Mouse (Mus musculus) bone marrow, adult 2 months (tissue): ENCODE results near the gene Lasp1. TPM values are rescaled to one million over a fixed set of nuclear protein-coding genes. Genes with fewer than 3 reads are reported as not detected.
A peak's percentile ranks its signal among the peaks of the same experiment; 100 is the strongest.

Source experiments
- H3K27ac ChIP-seq: fragments of 200-500 bp; 2 replicates; pipeline ENCODE4 v1.5.1; 2012; ENCODE audit warnings: low read depth, mild to moderate bottlenecking, control low read depth, inconsistent platforms, low read length; ENCODE audit not compliant: control insufficient read depth, poor library complexity, insufficient read depth
- H3K4me1 ChIP-seq: fragments of 200-500 bp; 2 replicates; pipeline ENCODE4 v1.6.1; 2011; ENCODE audit warnings: low read length; ENCODE audit not compliant: control insufficient read depth, insufficient read depth
- H3K4me3 ChIP-seq: fragments of 200-500 bp; replicated peaks from 2 replicates; pipeline ENCODE3; 2011; ENCODE audit warnings: mild to moderate bottlenecking, low read depth, low read length, control low read depth; ENCODE audit not compliant: control insufficient read depth
- CTCF ChIP-seq: fragments of 200-500 bp; IDR thresholded peaks from 2 replicates; pipeline ENCODE4 v1.5.1; 2011; ENCODE audit warnings: low read length, control low read depth; ENCODE audit not compliant: control insufficient read depth, insufficient read depth
- POLR2A ChIP-seq: fragments of 200-500 bp; IDR thresholded peaks from 2 replicates; pipeline ENCODE4 v1.6.1; 2011; ENCODE audit warnings: low read depth, mild to moderate bottlenecking, control low read depth, low read length, borderline replicate concordance; ENCODE audit not compliant: control insufficient read depth
- WGBS: fragments of 180-500 bp; shearing (Covaris S2); methylation state at CpG from one replicate; pipeline ENCODE4 v1.1.7; 2018; 5-methylcytosine and 5-hydroxymethylcytosine counted together
- polyA plus RNA-seq: library from polyadenylated mRNA; stranded (reverse); fragments of >200 nt; gene quantifications from 2 replicates; pipeline ENCODE4 v1.2.4, GENCODE M21; 2011; ENCODE audit warnings: low replicate concordance; ENCODE audit not compliant: missing spikeins, insufficient read depth, insufficient read length

Lasp1 gene
- polyA plus RNA-seq, 1 experiment = 99.2 TPM

DNA sequence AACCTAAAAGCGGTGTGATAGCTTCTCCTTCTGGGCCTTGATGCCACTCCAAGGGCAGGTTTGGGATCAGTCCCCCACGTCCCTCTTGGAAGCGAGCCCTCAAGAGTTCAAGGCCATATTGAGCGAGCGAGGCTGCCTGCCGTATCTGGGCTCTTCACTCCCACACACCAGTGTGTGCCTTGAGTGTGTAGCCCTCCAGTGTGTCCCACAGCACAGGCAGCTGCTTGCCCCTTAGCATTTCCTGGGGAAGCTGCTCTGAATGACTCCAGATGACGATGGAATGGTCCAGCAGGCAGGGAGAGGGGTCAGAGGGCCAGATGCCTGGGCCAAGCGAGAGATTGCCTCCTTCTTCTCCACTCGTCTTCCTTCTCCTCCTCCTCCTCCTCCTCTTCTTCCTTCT, 18.1 kb downstream of the Lasp1 start:
- Histone ChIP-seq H3K27ac (peak overlapping the region; percentile 2), H3K4me1 (peaks cover 24% of the 10 kb centered on the region), H3K4me3 (no peak overlapping the region)
- WGBS = 77% methylated on average over 9 of the region's 9 CpGs
- TF ChIP-seq CTCF = no peak
- no peak for TF ChIP-seq POLR2A

DNA sequence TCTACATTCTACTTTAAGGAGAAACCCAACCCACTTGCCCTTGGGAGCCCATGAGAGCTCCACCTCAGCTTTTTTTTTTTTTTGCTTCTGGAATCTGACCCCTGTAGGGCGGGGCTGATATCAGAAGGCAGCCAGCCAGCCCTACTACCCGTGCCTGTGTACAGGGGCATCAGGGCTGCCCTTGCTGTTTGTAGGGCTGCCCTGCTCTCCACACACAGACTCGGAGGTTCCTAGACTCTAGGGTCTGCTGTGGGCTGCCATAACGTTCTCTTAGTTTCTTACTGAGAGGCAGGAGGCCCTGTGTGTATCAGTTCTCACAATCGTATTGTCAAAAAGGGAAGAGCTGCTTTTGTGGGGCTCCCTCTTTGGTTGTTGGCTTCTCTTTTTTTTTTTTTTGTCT, 18.6 kb downstream of the Lasp1 start:
- Histone ChIP-seq H3K4me3 (no peak overlapping the region), H3K4me1 (peaks cover 24% of the 10 kb centered on the region), H3K27ac (peak overlapping the region; percentile 76)
- TF ChIP-seq POLR2A (no peak), CTCF (no peak)
- WGBS = 27% methylated on average over 5 of the region's 5 CpGs

DNA sequence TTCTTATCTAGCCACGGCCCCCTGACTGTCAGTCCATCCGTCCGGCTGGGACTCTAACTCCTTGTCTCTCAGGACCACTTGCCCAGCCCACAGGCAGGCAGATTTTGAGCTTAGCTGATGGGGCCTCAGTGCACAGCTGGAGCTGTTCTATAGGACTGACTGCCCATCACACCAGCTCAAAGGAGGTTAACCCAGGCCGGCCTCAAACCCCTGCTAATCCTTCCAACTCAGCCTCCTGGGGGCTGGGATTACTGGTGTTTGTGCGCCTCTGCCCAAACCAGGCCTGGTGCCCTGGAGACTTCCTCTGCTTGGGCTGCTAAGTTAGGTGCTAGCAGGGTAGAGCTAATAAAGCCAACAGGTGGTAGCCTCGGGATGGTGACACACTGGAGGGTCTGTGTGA, 19.2 kb downstream of the Lasp1 start:
- H3K4me1 ChIP-seq = peaks cover 24% of the 10 kb centered on the region
- TF ChIP-seq CTCF (no peak), POLR2A (no peak)
- H3K4me3 ChIP-seq = no peak overlapping the region
- peak overlapping the region; percentile 65 for H3K27ac ChIP-seq
- WGBS = 67% methylated on average over 6 of the region's 6 CpGs

DNA sequence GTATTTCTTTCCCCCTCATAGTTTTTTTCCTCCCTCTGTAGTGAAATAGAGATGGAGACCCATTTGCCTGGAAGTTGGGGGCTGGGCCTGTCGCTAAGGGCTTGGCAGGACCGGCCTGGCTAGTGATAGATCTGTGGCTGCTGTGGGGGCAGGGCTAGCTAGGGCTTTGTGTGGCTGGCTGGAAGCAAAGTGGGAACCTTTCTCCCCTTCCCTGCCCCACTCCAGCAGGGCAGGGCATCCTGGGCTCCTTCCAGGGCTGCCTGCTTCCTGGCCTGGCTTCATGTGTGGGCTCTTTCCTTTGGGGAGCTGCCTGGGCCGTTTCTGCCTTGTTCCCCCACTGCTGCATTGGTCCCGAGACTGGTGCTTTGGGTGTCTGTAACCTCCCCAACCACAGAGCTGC, 19.8 kb downstream of the Lasp1 start:
- Histone ChIP-seq H3K4me3 (no peak overlapping the region), H3K27ac (peak overlapping the region; percentile 50), H3K4me1 (peaks cover 21% of the 10 kb centered on the region)
- no peak for TF ChIP-seq CTCF
- no peak for TF ChIP-seq POLR2A
- 27% methylated on average over 4 of the region's 4 CpGs for WGBS

DNA sequence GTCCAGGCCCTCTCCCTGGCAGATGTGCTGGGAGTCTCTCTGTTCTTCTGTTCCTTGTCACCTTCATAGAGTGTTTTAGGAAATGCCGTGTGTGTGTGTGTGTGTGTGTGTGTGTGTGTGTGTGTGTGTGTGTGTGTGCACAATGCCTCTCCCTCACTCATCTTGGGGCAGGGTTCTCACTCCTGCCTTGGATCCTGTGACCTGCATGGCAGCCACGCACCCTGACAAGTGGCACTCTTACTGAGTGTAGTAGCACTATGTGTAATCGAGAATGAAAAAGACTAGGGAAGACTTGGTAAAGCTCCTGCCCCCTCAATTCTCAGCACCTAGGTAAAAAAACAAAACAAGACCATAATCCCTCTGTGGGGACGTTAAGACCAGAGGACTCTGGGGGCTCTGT, 20.3 kb downstream of the Lasp1 start:
- H3K4me1 ChIP-seq = peaks cover 21% of the 10 kb centered on the region
- no peak overlapping the region for H3K27ac ChIP-seq
- WGBS = 60% methylated on average over 4 of the region's 4 CpGs

DNA sequence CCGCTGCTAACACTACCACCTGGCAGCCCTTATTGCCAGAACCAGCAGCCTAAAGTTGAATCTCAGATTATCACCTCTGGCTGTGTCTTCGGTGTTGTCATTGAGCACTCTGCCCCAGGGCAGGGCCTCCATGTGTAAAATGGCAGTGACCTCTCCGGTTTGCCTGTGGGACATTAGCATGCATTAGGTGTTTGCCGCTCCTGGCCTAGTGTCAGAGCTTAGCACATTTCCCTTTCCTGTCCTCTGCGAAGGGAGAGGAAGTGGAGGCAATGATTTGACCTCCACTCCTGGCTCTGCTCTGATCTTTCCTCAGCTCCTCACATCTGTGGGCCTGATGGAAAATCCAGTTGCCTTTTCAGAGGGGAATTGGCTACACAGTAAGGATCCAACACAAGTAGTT, 21.1 kb downstream of the Lasp1 start:
- Histone ChIP-seq H3K27ac (peak overlapping the region; percentile 32), H3K4me3 (no peak overlapping the region), H3K4me1 (peaks cover 24% of the 10 kb centered on the region; the same call in 1 of the 2 replicates)
- TF ChIP-seq CTCF (no peak), POLR2A (no peak)
- WGBS = 49% methylated on average over 5 of the region's 5 CpGs

More for the DNA sequence above, 20.3 kb downstream of the Lasp1 start:
- TF ChIP-seq CTCF = no peak
- TF ChIP-seq POLR2A = no peak
- H3K4me3 ChIP-seq = no peak overlapping the region

DNA sequence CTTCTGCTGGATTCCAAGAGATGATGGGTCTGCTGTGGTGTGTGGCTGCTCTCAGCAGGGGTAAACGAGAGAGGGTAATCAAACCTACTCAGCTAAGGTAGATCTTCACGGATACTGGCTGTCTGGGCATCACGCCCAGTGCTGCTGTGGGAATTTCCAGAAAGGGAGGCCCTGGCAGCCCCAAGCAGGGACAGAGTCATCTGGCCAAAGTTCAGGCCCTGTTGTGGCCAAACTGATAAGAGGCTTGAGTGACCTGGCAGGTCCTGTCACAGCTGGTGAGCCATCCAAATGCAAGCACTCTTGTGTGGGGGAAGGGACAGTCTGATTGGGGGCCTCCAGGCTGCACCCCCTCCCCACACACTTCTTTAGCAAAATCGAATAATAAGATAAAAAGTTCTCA, 22.0 kb downstream of the Lasp1 start:
- Histone ChIP-seq H3K27ac (no peak overlapping the region), H3K4me1 (peaks cover 29% of the 10 kb centered on the region)
- TF ChIP-seq POLR2A (no peak), CTCF (no peak)

DNA sequence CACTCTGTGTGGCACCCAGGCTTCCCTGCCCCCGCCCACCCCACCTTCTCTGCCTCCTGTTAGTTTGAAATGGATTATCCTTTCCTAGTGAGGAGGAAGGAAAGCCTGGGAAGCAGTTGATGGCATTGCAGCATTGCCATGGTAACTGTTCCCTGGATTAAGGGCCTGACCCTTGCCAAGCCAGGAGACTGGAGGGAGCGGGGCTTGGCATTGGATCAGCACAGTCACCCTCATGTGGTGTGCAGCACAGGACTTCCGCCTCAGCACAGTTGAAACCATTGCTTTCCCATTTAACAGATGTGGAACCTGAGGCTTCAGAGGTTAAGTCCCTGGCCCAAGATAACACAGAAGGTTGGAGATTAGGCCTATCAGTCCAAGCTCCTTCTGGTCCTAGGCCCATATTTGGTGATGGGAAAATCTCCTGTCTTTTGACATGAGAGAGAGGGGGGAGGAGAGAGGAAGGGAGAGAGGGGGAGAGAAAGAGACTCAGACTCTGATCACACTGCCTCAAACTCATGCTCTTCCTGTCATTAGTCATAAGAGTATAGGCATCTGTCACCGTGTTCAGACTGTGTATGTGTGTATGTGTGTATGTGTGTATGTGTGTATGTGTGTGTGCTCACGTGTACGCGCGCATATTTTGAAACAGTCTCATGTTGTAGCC, 22.7 kb downstream of the Lasp1 start:
- no peak for TF ChIP-seq POLR2A
- H3K4me1 ChIP-seq = peaks cover 28% of the 10 kb centered on the region
- WGBS = 78% methylated on average over 8 of the region's 8 CpGs
- H3K4me3 ChIP-seq = no peak overlapping the region
- H3K27ac ChIP-seq = no peak overlapping the region

More for the DNA sequence above, 22.0 kb downstream of the Lasp1 start:
- H3K4me3 ChIP-seq = no peak overlapping the region
- WGBS = 67% methylated on average over 4 of the region's 4 CpGs

DNA sequence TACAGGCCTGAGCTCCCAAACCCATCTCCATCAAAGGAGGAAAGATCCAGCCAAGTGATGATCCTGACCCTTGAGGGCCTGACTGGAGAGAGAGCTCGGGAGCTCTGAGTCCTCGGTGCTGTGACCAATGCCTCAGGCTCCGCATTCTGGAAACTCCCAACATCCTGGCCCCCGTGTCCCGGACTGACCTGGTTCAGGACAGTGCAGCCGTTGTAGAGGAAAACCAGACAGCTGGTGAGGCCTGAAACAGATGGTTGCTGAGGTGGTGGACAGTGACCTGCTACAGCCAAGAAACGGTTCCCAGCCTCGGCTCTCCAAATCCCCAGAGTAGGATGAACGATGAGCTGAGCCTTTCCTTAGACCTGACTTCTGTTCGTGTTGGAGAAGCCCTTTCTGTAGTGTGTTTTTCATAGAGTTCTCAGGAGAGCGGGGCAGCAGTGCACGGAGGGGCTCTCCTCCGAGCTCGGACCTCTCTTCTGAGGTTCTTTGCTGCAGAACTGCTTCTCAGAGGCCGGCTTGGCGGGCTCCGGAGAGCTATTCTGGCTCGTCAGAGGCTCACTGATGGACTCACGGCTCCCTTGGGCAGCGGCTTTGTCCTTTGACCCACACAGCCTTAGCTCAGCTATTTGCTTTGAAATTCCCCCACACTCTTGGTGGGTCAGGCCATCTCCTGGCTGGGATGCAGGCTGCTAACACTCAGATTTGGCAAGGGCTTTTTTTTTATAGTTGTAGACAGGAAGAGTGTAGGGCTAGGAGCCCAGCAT, 24.2 kb downstream of the Lasp1 start:
- Histone ChIP-seq H3K27ac (no peak overlapping the region), H3K4me3 (no peak overlapping the region), H3K4me1 (peaks cover 30% of the 10 kb centered on the region)
- TF ChIP-seq POLR2A (no peak), CTCF (no peak)
- 85% methylated on average over 20 of the region's 20 CpGs for WGBS
